Mouse (Mus musculus): ENCODE measurements at regions not wholly inside any gene's neighbourhood (a gene's known extent, or its start where the extent isn't known, plus 50 kb on each side); places are given as distances from the start of the nearest gene placed in this dataset.

GRCm38 (mm10) chr6:101931768-101932167 is 554.1 kb upstream of the Pdzrn3 start:
- TF ChIP-seq POLR2A (IDR thresholded peaks at IDR 0.05; ENCODE audit: borderline replicate concordance, insufficient read depth, low read length) (no peak), CTCF (IDR thresholded peaks at IDR 0.05; ENCODE audit: borderline replicate concordance, insufficient read depth, low read depth, low read length) (no peak)

Data from cerebellum, adult 2 months (tissue).